Mouse (Mus musculus): ENCODE results near the gene Fam20a. TPM values are rescaled to one million over a fixed set of nuclear protein-coding genes. Genes with fewer than 3 reads are reported as not detected.
A peak's percentile ranks its signal among the peaks of the same experiment; 100 is the strongest.
"Not testable (repeated sequence)": the region's sequence is repeated elsewhere in the genome, so short reads cannot be mapped to it uniquely, and the experiment has no call there.

Gene Fam20a
- polyA plus RNA-seq, 1 experiment: 5.4 TPM

DNA sequence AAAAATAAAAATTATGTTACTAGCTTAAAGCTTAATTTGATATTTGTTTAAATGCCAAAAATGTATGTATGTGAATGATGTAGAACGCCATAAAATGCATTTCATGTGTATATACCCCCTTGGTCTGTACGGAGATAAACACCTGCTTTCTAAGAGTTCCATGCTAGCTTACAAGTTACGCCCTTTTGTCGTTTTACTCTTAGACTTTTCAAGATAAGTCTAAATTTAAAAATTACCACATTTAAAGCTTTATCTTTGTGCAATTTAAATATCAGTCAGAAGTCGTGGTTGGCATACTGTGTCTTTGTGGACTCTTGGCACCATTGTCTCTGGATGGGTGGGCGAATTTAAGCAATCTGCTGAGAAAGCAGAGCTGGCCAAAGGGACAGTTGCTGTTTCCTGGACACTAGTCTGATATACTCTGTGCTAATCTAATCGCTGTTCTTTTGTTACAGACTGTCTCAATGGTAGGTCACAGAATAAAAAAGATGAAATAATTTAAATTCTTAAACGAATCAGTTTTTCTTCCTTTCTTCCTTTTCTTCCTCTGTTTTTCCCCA lies 52.9 kb downstream of the Fam20a start:
- peaks cover 16% of the 10 kb centered on the region for H3K79me2 ChIP-seq (ENCODE audit: control insufficient read depth, insufficient read depth)
- H3K27me3 ChIP-seq (ENCODE audit: control insufficient read depth, insufficient read depth, insufficient read length): no peaks in the 10 kb centered on the region
- H3ac ChIP-seq (ENCODE audit: control insufficient read depth, insufficient read length, low read depth): no peak overlapping the region
- H3K79me3 ChIP-seq (ENCODE audit: low read depth): no peaks in the 10 kb centered on the region
- TF ChIP-seq MYOG (IDR thresholded peaks at IDR 0.05; ENCODE audit: control insufficient read depth, extremely low read depth, insufficient read length) (no peak), CEBPB (IDR thresholded peaks at IDR 0.05; ENCODE audit: low read depth) (no peak), CTCF (IDR thresholded peaks at IDR 0.05; ENCODE audit: control insufficient read depth, insufficient read depth, insufficient read length) (no peak), FOSL1 (IDR thresholded peaks at IDR 0.05; ENCODE audit: insufficient read depth, low read length, poor library complexity, severe bottlenecking) (no peak), MYOD1 (IDR thresholded peaks at IDR 0.05; ENCODE audit: control insufficient read depth, insufficient read length, low read depth) (no peak), USF1 (IDR thresholded peaks at IDR 0.05; ENCODE audit: low read depth) (no peak), MAX (IDR thresholded peaks at IDR 0.05) (no peak)
- H3K4me3 ChIP-seq (ENCODE audit: insufficient read depth, poor library complexity, severe bottlenecking): no peak overlapping the region
- H3K36me3 ChIP-seq (ENCODE audit: control insufficient read depth, insufficient read depth): peaks cover 64% of the 10 kb centered on the region

DNA sequence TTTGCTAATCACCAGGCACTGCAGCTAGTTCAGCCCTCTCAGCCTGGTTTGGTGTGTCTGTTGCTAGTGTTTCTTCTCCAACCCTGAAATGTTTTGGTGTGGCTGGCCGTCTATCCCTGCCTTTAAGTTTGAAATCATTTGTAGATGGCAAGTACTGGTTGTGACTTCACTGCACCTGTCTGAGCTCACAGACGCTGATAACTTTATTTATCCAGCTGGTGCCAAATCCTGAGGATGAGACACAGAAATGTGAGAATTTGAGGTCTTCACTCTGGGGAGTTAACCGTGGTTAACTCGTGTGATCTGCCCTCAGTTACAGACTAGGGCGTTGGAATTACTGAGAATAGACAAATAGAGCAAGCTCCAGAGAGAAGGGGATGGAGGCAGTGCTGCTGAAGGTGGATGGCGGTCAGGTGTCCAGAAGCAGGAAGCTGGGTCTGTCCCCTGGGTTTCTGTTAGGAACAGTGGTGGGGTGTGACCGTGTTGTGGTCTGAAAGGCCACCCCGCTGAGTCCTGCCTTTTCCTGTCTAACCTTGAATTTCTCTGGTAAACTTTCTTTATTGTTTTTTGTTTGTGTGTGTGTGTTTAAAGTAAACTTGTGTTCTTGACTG lies 53.9 kb downstream of the Fam20a start:
- no peak overlapping the region for H3K4me3 ChIP-seq (ENCODE audit: insufficient read depth, poor library complexity, severe bottlenecking)
- peaks cover 26% of the 10 kb centered on the region for H3K79me2 ChIP-seq (ENCODE audit: control insufficient read depth, insufficient read depth)
- no peaks in the 10 kb centered on the region for H3K79me3 ChIP-seq (ENCODE audit: low read depth)
- no peak overlapping the region for H3ac ChIP-seq (ENCODE audit: control insufficient read depth, insufficient read length, low read depth)
- H3K36me3 ChIP-seq (ENCODE audit: control insufficient read depth, insufficient read depth): peaks cover 72% of the 10 kb centered on the region
- peak; percentile 75 for TF ChIP-seq MYOD1 (IDR thresholded peaks at IDR 0.05; ENCODE audit: control insufficient read depth, insufficient read length, low read depth)
- TF ChIP-seq FOSL1 (IDR thresholded peaks at IDR 0.05; ENCODE audit: insufficient read depth, low read length, poor library complexity, severe bottlenecking): no peak
- H3K27me3 ChIP-seq (ENCODE audit: control insufficient read depth, insufficient read depth, insufficient read length): no peaks in the 10 kb centered on the region

DNA sequence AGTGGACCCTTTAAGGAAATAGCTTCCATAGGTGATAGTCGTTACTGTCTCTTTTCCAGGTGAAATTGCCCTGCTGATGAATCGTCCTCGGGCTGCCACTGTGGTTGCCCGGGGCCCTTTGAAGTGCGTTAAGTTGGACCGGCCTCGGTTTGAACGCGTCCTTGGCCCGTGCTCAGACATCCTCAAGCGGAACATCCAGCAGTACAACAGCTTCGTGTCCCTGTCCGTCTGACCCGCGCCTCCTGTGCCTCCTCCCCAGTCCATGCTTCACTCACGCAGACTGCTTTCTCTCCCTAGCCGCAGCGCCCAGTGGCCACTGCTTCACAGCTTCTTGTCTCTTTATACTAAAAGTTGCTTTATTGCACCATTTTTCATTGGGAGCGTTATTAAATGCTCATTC lies 54.7 kb downstream of the Fam20a start:
- H3K27me3 ChIP-seq (ENCODE audit: control insufficient read depth, insufficient read depth, insufficient read length): no peaks in the 10 kb centered on the region
- H3K79me2 ChIP-seq (ENCODE audit: control insufficient read depth, insufficient read depth): peaks cover 34% of the 10 kb centered on the region
- peaks cover 81% of the 10 kb centered on the region for H3K36me3 ChIP-seq (ENCODE audit: control insufficient read depth, insufficient read depth)
- H3K79me3 ChIP-seq (ENCODE audit: low read depth): peaks cover 1% of the 10 kb centered on the region
- TF ChIP-seq USF1 (IDR thresholded peaks at IDR 0.05; ENCODE audit: low read depth): no peak
- no peak for TF ChIP-seq MYOD1 (IDR thresholded peaks at IDR 0.05; ENCODE audit: control insufficient read depth, insufficient read length, low read depth)
- no peak for TF ChIP-seq FOSL1 (IDR thresholded peaks at IDR 0.05; ENCODE audit: insufficient read depth, low read length, poor library complexity, severe bottlenecking)
- H3ac ChIP-seq (ENCODE audit: control insufficient read depth, insufficient read length, low read depth): peak overlapping the region; percentile 40
- H3K4me3 ChIP-seq (ENCODE audit: insufficient read depth, poor library complexity, severe bottlenecking): no peak overlapping the region

DNA sequence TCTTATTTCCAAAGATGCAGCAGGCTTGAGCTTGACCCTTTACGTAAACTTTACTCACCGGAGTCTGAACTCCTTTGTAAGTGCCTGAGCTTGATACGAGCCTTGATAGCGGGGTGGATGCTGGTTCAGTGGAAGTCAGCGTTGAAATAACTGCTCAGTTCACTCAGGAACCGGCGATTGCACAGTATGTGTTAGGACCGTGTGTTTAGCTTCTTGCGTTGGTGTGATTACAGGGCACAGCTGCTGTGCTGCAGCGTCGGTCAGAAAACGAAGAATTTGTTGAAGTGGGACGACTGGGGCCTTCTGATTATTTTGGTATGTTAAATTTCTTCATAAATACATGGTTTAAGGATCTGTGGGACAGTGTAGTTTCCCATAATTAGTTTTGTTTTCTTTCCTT lies 55.7 kb downstream of the Fam20a start:
- no peak for TF ChIP-seq MYOG (IDR thresholded peaks at IDR 0.05; ENCODE audit: control insufficient read depth, extremely low read depth, insufficient read length)
- TF ChIP-seq CTCF (IDR thresholded peaks at IDR 0.05; ENCODE audit: control insufficient read depth, insufficient read depth, insufficient read length): no peak
- TF ChIP-seq CEBPB (IDR thresholded peaks at IDR 0.05; ENCODE audit: low read depth): no peak
- TF ChIP-seq USF1 (IDR thresholded peaks at IDR 0.05; ENCODE audit: low read depth): no peak
- no peak for TF ChIP-seq MAX (IDR thresholded peaks at IDR 0.05)
- TF ChIP-seq MYOD1 (IDR thresholded peaks at IDR 0.05; ENCODE audit: control insufficient read depth, insufficient read length, low read depth): no peak
- no peak for TF ChIP-seq FOSL1 (IDR thresholded peaks at IDR 0.05; ENCODE audit: insufficient read depth, low read length, poor library complexity, severe bottlenecking)
- Histone ChIP-seq H3K4me3 (ENCODE audit: insufficient read depth, poor library complexity, severe bottlenecking) (no peak overlapping the region), H3ac (ENCODE audit: control insufficient read depth, insufficient read length, low read depth) (no peak overlapping the region), H3K79me2 (ENCODE audit: control insufficient read depth, insufficient read depth) (peaks cover 43% of the 10 kb centered on the region), H3K36me3 (ENCODE audit: control insufficient read depth, insufficient read depth) (peaks cover 90% of the 10 kb centered on the region), H3K27me3 (ENCODE audit: control insufficient read depth, insufficient read depth, insufficient read length) (no peaks in the 10 kb centered on the region), H3K79me3 (ENCODE audit: low read depth) (peaks cover 3% of the 10 kb centered on the region)

DNA sequence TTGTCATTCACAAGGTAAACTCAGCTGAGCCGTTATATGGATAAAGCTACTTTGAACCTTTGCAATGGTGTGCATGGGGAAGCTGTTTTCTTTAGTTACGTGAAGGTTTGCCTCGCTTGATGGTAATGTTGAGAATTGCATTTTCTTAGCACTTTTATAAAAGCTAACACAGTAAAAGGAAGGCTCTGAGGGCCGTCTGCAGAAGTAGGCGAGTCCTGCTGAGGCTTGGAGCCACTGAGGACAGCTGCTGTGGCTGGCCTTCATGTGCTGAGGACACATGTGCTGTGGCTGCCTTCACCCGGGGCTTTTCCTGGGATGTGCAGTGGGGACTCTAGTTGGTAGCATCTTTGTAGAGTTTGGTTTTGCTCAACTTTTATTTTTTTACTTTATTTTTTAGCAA lies 56.7 kb downstream of the Fam20a start:
- TF ChIP-seq MAX (IDR thresholded peaks at IDR 0.05): no peak
- no peak for TF ChIP-seq USF1 (IDR thresholded peaks at IDR 0.05; ENCODE audit: low read depth)
- TF ChIP-seq FOSL1 (IDR thresholded peaks at IDR 0.05; ENCODE audit: insufficient read depth, low read length, poor library complexity, severe bottlenecking): no peak
- no peak for TF ChIP-seq MYOD1 (IDR thresholded peaks at IDR 0.05; ENCODE audit: control insufficient read depth, insufficient read length, low read depth)
- TF ChIP-seq MYOG (IDR thresholded peaks at IDR 0.05; ENCODE audit: control insufficient read depth, extremely low read depth, insufficient read length): no peak
- H3K36me3 ChIP-seq (ENCODE audit: control insufficient read depth, insufficient read depth): peaks cover 97% of the 10 kb centered on the region

DNA sequence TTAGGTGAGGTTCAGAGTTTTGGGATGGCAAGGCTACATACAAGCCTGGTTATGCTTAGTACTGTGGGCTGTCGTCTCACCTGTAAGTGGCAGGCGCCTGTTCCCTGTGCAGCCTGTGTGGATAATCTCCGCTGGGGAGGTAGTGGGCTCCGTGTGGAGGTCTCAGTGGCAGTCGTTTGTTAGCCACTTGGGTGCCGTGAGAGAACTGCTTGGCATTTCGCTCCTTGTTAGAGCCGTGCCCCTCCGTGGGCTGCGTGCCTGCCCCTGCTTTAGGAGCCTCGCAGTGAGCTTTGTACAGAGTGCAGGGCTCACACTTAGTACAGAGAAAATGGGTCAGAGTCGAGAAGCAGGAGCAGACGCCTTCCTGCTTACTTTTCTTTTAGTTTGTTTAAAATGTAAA lies 57.8 kb downstream of the Fam20a start:
- no peak for TF ChIP-seq MYOG (IDR thresholded peaks at IDR 0.05; ENCODE audit: control insufficient read depth, extremely low read depth, insufficient read length)
- TF ChIP-seq FOSL1 (IDR thresholded peaks at IDR 0.05; ENCODE audit: insufficient read depth, low read length, poor library complexity, severe bottlenecking): no peak
- no peak for TF ChIP-seq CTCF (IDR thresholded peaks at IDR 0.05; ENCODE audit: control insufficient read depth, insufficient read depth, insufficient read length)
- no peak for TF ChIP-seq CEBPB (IDR thresholded peaks at IDR 0.05; ENCODE audit: low read depth)
- TF ChIP-seq USF1 (IDR thresholded peaks at IDR 0.05; ENCODE audit: low read depth): no peak
- Histone ChIP-seq H3K4me3 (ENCODE audit: insufficient read depth, poor library complexity, severe bottlenecking) (no peak overlapping the region), H3K79me2 (ENCODE audit: control insufficient read depth, insufficient read depth) (peaks cover 64% of the 10 kb centered on the region), H3K36me3 (ENCODE audit: control insufficient read depth, insufficient read depth) (peaks cover 98% of the 10 kb centered on the region), H3K79me3 (ENCODE audit: low read depth) (peaks cover 21% of the 10 kb centered on the region), H3K27me3 (ENCODE audit: control insufficient read depth, insufficient read depth, insufficient read length) (no peaks in the 10 kb centered on the region), H3ac (ENCODE audit: control insufficient read depth, insufficient read length, low read depth) (no peak overlapping the region)

More for the DNA sequence above, 56.7 kb downstream of the Fam20a start:
- H3K79me2 ChIP-seq (ENCODE audit: control insufficient read depth, insufficient read depth): peaks cover 53% of the 10 kb centered on the region
- no peaks in the 10 kb centered on the region for H3K27me3 ChIP-seq (ENCODE audit: control insufficient read depth, insufficient read depth, insufficient read length)
- H3K79me3 ChIP-seq (ENCODE audit: low read depth): peaks cover 11% of the 10 kb centered on the region
- H3K4me3 ChIP-seq (ENCODE audit: insufficient read depth, poor library complexity, severe bottlenecking): no peak overlapping the region
- no peak overlapping the region for H3ac ChIP-seq (ENCODE audit: control insufficient read depth, insufficient read length, low read depth)

DNA sequence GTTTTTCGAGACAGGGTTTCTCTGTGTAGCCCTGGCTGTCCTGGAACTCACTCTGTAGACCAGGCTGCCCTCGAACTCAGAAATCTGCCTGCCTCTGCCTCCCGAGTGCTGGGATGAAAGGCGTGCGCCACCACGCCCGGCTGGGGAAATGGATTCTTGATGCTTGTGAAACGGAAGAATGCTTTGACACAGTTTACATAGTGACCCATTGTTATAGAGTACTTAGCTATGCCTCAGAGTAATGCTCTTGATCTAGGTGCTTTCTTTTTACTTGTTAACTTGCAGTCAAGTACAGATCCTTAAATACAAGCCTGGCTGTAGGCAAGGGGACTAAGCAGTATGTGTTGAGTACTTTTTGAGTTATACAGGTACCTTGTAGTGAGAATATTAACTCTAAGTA lies 61.6 kb downstream of the Fam20a start:
- not testable (repeated sequence) for H3K4me3 ChIP-seq (ENCODE audit: insufficient read depth, poor library complexity, severe bottlenecking); H3K27me3 ChIP-seq (ENCODE audit: control insufficient read depth, insufficient read depth, insufficient read length); H3ac ChIP-seq (ENCODE audit: control insufficient read depth, insufficient read length, low read depth)
- Histone ChIP-seq H3K36me3 (ENCODE audit: control insufficient read depth, insufficient read depth) (peaks cover 97% of the 10 kb centered on the region), H3K79me3 (ENCODE audit: low read depth) (peaks cover 55% of the 10 kb centered on the region), H3K79me2 (ENCODE audit: control insufficient read depth, insufficient read depth) (peaks cover 98% of the 10 kb centered on the region)

Data from C2C12 (cell line).